Mouse (Mus musculus) lung, adult 10 weeks (tissue): Measurements from ENCODE around the gene Slc5a2. TPM values are rescaled to one million over a fixed set of nuclear protein-coding genes. Genes with fewer than 3 reads are reported as not detected.

Experiments used
- polyA plus RNA-seq: library from polyadenylated mRNA; stranded (reverse); fragments of 350-450 nt; fragmentation: Illumina TruSeq; extraction: RNeasy Lipid Tissue Mini Kit (QIAGEN cat#74804); gene quantifications from one replicate; pipeline ENCODE4 v1.2.3, GENCODE M21; 2014; ENCODE audit warnings: low read depth, low replicate concordance; ENCODE audit not compliant: insufficient read depth

Slc5a2 gene
- not detected for polyA plus RNA-seq

DNA sequence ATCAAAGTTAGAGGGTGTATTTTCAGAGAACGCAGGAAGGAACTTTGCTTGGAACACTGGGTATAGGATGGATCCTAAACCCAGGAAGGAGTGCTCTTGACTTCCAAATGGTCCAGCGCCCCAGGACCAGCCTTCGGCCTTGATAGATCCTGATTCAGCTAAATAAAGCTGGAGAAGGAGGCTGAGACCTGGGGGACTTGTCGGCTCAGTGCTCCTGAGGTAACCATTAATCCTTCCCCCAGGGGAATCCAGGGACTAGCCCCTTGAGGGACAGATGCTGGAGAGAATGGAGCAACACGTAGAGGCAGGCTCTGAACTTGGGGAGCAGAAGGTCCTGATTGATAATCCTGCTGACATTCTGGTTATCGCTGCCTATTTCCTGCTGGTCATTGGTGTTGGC is at the start of gene Slc5a2:
Slc5a2 (plus strand) TSS at position 247 of the 400 bp plus-strand sequence.

DNA sequence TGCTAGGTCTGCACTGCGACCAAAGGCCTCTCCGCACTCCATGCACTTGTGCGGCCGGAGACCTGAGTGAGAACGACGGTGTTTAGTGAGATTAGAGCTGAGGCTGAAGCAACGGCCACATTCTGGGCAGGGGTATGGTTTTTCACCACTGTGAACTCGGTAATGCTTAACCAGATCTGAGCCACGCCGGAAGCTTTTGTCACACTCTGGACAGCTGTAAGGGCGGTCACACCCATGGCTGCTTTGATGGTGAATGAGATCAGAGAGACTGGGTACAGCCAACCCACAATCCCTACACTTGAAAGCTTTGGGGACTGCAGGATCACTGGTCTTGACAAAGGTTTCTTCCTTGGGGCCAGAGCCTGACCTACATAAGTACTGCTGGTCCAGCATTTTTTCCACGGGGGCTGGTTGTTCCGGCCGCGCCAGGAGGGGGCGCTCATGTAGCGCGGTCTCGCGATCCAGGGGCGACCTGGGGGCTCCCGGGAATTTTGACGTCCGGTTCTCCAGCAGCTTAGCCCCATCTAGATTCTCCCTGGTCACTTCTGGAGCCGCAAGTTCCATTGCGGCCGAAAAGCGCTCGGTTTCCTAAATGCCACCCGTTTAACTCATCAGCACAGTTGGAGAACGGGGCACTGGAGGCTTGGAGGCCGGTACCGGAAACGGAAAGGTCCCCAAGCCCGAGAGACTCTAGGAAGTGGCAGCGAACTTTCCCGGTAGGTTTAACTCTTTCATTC is 28.4 kb upstream of the Slc5a2 start, which contains the start of gene Armc5:
Armc5 (plus strand) TSS at position 487 of the 737 bp plus-strand sequence.

DNA sequence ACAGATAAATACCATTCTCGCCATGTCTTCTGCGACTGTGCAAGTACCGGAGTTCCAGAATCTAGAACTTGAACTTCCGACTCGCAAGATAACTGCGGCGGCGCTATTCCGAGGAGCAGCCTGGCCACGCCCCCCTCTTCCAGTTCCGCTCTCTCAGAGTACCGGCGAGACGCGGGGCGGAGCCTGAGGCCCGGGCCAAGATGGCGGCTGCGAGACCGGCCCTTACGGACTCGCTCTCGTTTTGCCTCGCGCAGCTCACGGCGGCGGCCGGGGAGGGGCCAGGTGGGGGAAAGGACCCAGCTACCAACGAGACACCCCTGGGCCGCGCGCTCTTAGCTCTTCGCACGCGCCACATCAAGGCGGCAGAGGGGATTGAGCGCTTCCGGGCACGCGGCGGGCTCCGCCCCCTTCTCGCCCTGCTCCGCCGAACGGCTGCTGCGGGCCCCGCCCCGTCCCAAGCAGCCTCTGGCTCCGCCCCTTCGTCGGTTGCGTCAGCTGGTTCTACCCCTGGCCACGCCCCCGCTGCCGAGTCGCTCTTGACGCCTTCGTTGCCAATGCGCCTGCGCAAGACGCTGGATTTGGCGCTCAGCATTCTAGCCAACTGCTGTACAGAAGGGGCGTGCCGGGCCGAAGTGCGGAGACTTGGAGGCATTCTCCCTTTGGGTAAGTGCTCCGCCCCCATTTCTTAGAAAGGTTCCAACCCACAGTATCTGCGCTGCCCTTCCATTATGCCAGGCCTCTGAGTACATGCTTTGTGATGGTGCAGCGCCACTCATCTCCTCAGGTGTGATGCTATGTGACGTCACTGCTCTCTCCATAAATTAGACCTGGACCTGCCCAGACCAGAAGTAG is 27.3 kb upstream of the Slc5a2 start, which contains the start of gene 9130023H24Rik:
9130023H24Rik (minus strand) TSS at position 105 of the 852 bp plus-strand sequence.

DNA sequence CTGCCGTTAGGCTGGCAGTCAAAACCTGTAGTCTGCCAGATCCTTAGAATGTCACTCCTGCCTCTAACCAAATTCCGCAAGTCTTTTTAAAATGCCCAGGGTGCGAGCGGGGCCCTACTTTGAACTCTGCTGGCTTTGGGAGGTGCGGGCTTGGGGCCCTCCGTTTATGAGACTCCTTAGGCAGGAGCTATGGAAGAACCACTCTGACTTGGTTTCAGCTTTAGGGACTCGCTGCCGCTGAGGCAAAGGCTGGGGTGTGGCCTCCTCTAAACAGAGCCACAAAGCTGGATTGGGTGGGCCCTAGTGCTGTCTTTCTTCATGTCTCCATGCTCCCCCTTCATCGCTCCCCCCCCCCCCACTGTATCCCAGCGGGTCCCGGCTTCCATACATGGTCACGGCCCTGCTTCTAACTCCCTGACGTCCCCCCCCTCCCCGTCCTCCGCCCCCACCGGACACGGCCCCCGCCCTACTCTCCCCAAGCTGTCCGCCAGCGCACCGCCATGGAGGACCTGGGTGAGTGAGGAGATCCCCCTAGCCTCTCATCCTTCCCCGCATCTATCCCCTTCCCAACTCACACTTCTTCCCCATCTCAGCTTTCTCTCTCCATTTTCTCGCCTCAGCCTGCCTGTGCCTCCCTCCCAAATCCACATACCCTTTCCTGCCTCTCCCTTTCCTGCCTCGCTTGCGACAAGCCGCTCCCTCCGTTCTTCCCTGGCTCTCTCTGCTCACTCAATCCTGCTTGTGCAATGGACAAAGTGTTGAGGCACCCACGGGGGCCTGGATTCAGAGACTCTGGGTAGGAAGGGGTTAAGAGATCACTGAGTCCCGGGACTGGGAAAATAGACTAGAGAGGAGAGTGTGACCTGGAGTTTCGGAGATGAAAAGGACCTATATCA is 18.7 kb upstream of the Slc5a2 start, which contains the start of gene Tgfb1i1:
Tgfb1i1 (plus strand) TSS at position 317 of the 896 bp plus-strand sequence.

DNA sequence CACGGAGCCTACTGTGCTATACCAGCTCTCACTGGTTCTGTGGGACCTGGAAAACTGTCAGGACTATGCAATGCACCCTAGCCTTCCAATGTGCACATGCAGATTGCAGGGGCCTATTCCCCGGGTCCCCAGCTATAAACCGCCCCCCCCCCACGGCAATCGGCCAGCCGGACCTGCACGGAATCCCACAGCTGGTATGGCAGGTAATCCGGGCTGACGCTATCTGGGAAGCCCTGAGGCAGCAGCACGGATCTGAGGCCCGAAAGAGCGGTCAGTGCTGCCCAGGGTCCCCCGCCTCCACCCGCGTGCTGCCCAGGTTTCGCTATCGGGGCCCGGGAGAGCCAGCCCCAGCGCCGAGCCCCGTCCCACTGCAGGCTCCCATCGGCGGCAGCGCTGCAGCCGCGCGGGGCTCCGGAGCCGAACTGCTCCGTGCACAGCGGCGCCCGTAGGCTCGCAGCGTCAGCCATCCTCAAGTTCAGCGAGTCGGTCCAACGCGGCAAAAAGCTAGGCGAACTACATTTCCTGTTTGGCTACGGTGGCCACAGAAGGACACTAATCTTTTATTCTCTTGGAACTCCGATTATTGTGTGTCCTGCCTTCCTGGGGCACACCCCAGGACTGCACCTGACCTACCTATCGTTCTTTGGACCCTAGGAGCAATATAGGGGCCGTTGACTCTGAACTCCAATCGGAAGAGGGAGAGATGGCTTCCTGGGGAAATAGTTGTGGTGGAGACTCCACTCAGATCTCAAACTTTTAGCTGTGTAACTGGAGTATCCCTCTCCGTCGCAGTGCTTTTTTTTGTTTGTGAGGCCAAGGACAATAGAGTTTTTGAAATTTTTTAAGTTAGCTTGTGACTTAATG is 32.4 kb downstream of the Slc5a2 start, which contains the start of gene BC017158:
BC017158 (minus strand) TSS at position 554 of the 864 bp plus-strand sequence.

Other genes starting within 250 kb of the Slc5a2 start
- gene Itgam, start 203.0 kb upstream of the Slc5a2 start, polyA plus RNA-seq = 5.6 TPM
- 2.2 TPM for gene Gm49368, start 203.0 kb upstream of the Slc5a2 start, polyA plus RNA-seq
- gene Itgax, start 136.1 kb upstream of the Slc5a2 start, polyA plus RNA-seq = 11.9 TPM
- gene Itgad, start 111.3 kb upstream of the Slc5a2 start, polyA plus RNA-seq = 0.73 TPM
- gene Cox6a2, start 59.3 kb upstream of the Slc5a2 start, polyA plus RNA-seq = 84.3 TPM
- 10.1 TPM for gene Armc5, start 28.3 kb upstream of the Slc5a2 start, polyA plus RNA-seq
- gene 9130023H24Rik, start 27.6 kb upstream of the Slc5a2 start, polyA plus RNA-seq = 2.4 TPM
- 45.0 TPM for gene Tgfb1i1, start 18.8 kb upstream of the Slc5a2 start, polyA plus RNA-seq
- gene BC017158, start 32.5 kb downstream of the Slc5a2 start, polyA plus RNA-seq = 9.6 TPM
- 46.1 TPM for gene Rgs10, start 153.1 kb downstream of the Slc5a2 start, polyA plus RNA-seq
- gene Tial1, start 196.1 kb downstream of the Slc5a2 start, polyA plus RNA-seq = 40.1 TPM